Mouse (Mus musculus) left cerebral cortex, adult 2 months (tissue): ENCODE results near the gene Nedd4. TPM values are rescaled to one million over a fixed set of nuclear protein-coding genes. Genes with fewer than 3 reads are reported as not detected.
"Not testable (repeated sequence)": the region's sequence is repeated elsewhere in the genome, so short reads cannot be mapped to it uniquely, and the experiment has no call there.

Experiments
- DNase-seq, 2 experiments: peaks; one replicate each; pipeline ENCODE4 v3.0.0; 2021 to 2022; ENCODE audit warnings: low spot score in 2 of 2, mixed read lengths in 1 of 2; ENCODE audit errors: extremely low spot score in 1 of 2
- H3K27ac ChIP-seq: fragments of 200-600 bp; 2 replicates; pipeline ENCODE4 v1.8.1; 2022
- H3K4me3 ChIP-seq: fragments of 200-600 bp; 2 replicates; pipeline ENCODE4 v1.8.1; 2022
- CTCF ChIP-seq: fragments of 200-600 bp; IDR thresholded peaks from 2 replicates; pipeline ENCODE4 v1.8.1; 2022; ENCODE audit warnings: antibody characterized with exemption, mild to moderate bottlenecking, moderate library complexity
- intact Hi-C: fragments of 180-260 bp; cut with DNase I; formaldehyde crosslinking; loops from one replicate; pipeline ENCODE4 v1.15.1; 2025
- total RNA-seq, 2 experiments: library from RNA; stranded (reverse); gene quantifications; 2 replicates each; pipeline ENCODE4 v1.2.3; 2021

The Nedd4 gene
- total RNA-seq, 2 experiments from 2014 or later = 268 to 283 TPM

DNA sequence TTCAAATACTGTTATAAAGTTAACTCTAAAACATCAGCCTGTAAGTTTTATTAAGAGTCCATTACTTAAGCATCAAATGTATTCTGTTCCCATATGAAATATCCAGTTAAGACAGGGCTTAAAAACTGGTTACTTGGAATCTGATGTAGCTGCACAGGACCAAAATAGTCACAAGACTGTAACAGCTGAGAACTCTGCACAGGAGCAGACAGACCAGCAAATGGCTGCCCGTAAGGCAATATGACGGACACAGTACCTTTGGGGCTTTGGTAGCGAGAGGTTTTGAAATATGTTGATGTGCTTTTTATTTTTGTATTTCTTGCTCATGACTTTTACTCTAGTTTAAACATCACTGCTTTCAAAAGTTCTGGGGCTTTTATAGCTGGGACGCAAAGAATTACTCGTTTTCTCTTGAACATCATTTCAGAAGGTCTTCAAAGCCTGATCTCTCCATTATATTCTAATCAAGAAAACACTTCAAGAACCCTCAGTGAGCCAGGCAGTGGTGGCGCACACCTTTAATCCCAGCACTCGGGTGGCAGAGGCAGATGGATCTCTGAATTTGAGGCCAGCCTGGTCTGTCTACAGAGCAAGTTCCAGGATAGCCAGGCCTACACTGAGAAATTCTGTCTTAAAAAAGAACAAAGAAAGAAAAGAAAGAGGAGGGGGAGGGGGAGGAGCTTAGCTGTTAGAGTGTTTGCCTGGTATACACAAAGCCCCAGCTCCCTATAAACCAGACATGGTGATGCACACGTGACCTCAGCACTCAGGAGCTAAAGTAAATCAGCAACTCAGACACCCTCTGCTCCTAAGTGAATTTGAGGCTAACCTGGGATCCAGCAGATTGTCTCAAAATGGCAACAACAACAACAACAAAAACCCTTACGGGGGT, 22.9 kb upstream of the Nedd4 start:
- peak overlapping the region; percentile 90 for H3K27ac ChIP-seq
- intact Hi-C loops = no loop called here
- TF ChIP-seq CTCF = no peak
- H3K4me3 ChIP-seq = peak overlapping the region; percentile 20
- DNase-seq = no peak

DNA sequence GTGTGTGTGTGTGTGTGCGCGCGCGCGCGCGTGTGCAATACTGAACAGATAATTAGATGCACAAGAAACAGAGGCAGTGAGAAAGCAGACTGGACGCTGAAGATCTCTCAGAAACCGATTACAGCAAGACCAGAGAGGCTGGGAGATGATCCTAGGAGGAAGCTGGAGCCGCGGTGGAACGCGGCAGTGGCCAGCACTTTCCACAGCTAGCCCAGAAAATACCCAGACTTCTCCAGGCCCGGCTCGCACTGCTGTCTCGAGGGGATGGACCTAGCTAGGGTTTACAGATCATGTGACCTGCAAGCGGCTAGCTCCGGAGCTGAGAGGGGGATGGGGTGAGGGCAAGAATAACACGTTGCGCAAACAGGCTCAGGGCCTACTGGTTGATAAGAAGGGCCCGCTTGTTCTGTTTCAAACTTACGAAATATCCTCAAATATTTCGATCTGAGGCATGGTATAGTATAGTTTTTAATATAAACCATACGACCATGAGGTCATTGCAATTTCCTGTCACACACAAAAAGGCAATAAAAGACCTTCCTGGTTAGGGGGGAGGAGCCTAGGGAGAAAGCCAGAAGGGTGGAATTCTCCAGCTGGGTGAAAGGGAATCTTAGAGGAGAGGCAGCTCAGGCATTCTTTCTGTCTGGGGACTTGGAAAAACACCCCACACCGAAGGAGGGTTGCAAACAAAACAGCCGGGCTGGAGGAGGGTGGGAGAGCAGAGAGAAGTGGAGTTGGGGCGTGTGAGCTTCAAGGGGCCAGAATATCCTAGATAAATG, 22.1 kb upstream of the Nedd4 start:
- H3K4me3 ChIP-seq = peak overlapping the region; percentile 20
- H3K27ac ChIP-seq = peak overlapping the region; percentile 90
- TF ChIP-seq CTCF = no peak
- intact Hi-C loops = no loop called here
- peak; percentile 59 to 63 for DNase-seq

DNA sequence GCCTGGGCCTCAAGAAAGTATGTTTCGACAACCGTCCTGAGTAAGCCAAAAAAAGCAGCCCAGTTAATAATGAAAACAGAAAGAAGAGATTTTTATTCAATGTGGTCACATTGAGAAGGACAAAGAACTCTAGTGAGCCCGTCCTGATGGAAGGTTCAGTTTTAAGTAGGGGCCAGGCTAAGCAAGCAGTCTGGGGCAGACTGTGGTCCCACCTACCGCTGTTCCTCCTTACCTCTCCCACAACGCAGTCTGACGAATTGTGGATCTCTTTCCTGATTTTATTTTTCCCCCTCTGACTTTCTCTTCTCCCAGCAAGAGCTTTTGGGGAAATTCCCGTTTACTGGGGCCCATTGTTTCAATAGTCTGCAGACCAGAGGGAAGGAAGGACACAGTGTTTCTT, 21.5 kb upstream of the Nedd4 start:
- peak overlapping the region; percentile 90 for H3K27ac ChIP-seq
- no peak for TF ChIP-seq CTCF
- no peak overlapping the region; the same call in 1 of the 2 replicates for H3K4me3 ChIP-seq
- intact Hi-C loops = no loop called here
- no peak for DNase-seq

DNA sequence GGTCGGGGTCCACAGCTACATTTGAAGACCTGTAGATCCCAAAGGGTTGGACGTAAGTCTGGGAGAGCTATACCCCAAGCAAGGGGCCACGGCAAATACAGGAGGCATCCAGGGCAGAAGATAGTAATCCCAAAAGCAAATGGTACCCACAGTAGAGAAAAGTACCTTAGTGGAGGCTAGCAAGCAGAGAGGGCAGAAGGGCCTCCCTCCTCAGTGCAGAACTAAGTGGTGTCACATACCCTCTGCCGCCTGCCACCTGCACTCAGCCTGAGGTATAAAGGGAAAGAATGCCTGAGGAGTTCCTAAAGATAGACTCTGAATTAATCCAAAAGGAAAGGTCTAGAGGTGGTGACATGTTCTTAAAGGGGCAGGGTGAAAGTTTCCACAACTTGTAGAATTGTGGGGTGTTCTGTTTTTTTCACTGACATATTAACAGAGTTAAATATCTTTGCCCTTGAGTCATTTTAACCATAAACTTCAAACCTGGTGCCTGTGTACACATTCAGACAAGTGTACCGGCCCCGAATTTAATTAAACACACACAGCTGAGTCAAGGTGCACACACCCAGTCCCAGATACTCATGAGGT, 21.0 kb upstream of the Nedd4 start:
- no peak for DNase-seq
- no peak overlapping the region for H3K4me3 ChIP-seq
- no peak for TF ChIP-seq CTCF
- H3K27ac ChIP-seq = peak overlapping the region; percentile 90; the same call in 1 of the 2 replicates
- intact Hi-C loops = no loop called here

DNA sequence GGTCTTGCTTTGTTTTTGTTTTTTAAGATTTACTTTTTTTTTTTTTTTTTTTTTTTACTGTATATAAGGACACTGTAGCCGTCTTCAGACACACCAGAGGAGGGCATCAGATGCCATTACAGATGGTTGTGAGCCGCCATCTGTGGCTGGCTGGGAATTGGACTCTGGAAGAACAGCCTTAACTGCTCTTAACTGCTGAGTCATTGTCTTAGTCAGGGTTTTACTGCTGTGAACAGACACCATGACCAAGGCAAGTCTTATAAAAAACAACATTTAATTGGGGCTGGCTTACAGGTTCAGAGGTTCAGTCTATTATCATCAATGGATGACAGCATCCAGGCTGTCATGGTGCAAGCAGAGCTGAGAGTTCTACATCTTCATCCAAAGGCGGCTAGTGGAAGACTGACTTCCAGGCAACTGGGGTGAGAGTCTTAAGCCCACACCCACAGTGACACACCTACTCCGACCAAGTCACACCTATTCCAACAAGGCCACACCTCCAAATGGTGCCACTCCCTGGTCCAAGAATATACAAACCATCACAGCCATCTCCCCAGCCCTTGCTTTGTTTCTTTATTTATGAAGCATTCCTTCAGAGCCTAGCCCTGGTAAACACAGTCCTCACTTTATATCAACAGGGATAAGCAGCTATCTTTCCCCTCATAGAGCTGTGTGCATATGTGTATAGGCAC, 19.2 kb upstream of the Nedd4 start:
- intact Hi-C loops, H3K27ac ChIP-seq, H3K4me3 ChIP-seq, DNase-seq: not testable (repeated sequence)

DNA sequence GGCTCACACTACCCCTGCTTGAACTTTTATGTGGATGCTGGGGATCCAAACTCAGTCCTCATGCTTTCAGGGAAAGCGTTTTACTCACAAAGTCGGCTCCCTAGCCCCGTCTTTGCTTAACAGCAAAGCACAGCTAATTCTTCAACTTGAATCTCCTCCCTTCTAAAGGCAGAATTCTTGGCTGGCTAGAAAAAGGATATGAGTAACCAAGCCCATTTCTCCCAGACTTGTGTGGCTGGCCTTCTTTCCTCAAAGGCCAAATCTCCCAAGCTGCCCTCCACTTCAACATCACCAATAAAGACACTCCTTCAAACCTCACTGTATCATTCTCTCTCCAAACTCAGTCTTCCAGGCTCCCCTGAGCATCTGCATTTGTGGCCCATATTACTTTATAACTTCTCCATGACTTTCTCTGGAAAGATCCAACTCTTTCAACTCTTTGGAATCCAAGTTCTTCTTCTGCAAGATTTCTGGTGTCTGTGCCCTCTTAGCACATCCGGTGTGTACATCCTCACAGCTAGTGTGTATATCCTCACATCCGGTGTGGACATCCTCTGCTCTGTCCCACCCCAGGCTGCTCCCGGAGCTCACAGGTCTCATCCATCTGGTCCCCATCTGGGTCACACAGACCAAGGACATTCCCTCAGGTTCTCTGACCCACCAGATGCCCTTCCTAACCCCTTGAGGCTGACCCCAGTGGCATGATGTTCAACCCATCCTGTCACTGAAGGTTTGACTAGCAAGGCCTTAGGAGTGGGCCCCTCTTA, 18.3 kb upstream of the Nedd4 start:
- H3K4me3 ChIP-seq = no peak overlapping the region
- intact Hi-C loops = no loop called here
- TF ChIP-seq CTCF = no peak
- H3K27ac ChIP-seq = no peak overlapping the region
- no peak for DNase-seq

DNA sequence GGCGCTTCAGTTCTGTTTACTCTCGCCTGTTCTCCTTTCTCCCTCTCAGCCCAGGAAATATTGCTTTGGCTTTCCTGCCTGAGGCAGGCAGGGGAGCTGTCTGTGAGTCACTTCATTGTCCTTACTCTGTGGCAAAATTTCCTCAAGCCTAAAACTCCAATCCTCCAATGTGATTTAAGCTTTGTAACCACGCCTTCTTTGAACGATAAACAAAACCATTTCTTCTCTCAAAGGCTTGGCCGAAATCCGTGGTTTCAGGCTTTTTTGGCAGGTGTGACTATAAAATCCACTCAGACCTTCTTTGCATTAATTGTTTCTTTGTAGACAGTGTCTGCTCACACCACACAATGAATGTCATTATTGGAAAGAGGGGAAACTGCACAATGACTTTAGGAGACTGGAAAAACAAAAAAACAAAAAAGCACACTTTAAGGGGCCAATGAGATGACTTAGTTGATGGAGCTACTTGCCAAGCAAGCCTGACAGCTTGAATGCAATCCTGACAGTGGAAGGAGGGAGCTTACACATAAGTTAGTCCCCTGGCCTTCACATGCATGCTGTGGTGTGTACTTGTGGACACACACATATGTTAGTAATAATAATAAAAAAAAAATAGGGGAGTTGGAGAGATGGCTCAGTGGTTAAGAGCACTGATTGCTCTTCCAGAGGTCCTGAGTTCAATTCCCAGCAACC, 17.6 kb upstream of the Nedd4 start:
- intact Hi-C loops = no loop called here
- TF ChIP-seq CTCF = no peak
- no peak overlapping the region for H3K27ac ChIP-seq
- no peak overlapping the region for H3K4me3 ChIP-seq
- no peak for DNase-seq

DNA sequence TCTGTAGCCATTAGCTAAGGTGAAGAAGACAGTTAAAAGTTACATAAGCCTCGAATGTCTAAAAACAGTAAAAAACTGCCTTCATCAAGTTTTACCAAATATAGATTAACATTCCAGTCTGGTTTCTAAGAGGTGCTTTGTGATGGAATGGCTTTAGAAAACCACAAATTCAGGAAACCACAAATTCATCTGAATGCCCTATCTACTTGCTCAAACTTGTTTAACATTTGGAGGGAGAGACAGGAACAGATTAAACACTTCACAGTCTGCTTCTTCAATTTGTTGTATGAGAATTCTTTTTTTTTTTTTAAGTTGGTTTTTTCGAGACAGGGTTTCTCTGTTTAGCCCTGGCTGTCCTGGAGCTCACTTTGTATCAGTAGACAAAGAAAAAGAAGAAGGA, 12.4 kb upstream of the Nedd4 start:
- intact Hi-C loops = no loop called here
- no peak overlapping the region for H3K27ac ChIP-seq
- no peak for TF ChIP-seq CTCF
- H3K4me3 ChIP-seq = no peak overlapping the region
- DNase-seq = no peak

DNA sequence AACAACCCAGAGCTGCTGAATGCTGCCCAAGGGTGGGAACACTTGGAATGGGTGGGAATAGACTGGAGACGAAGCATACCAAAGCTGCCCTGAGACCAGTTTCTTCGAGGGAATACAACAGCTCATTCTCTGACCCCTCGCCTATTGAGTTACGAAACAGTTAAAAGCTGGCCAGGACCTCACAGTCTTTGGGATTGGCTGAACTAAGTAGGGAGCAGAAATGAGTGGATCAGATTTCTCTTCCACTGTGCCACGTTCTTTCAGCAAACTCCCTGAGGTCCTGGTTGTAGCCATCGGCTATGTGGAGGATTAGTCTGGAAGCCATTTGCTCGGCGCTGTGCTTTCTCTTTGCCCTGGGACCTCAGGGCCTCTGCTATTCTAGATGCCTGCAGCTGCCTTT, 9.2 kb upstream of the Nedd4 start:
- Histone ChIP-seq H3K4me3 (no peak overlapping the region), H3K27ac (no peak overlapping the region)
- TF ChIP-seq CTCF = no peak
- intact Hi-C loops = no loop called here
- DNase-seq = no peak

DNA sequence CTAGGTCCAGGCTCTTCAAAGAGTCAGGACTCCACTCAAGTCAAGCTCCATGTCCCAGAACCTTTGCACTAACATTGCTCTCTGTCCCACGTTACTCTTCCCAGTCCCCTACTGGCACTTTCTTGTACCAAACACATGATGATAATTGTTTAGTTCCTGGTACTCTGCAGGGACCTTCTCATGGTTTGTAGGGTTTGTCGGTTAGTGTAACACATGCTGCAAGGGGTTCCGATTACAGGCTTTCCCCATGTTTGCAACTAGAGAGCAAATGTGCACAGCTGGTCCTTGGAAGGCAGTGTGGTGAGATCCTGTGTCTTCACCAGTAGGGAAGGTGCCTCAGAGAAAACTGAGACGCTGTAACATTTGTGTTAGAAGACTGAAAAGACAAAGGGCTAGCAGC, 8.6 kb upstream of the Nedd4 start:
- DNase-seq = no peak
- no peak for TF ChIP-seq CTCF
- intact Hi-C loops = no loop called here
- H3K27ac ChIP-seq = no peak overlapping the region
- no peak overlapping the region for H3K4me3 ChIP-seq
